Mouse (Mus musculus) gastrocnemius, adult 2 months (tissue): ENCODE data around the gene Mmp17. TPM values are rescaled to one million over a fixed set of nuclear protein-coding genes. Genes with fewer than 3 reads are reported as not detected.
"Not testable (repeated sequence)": the region's sequence is repeated elsewhere in the genome, so short reads cannot be mapped to it uniquely, and the experiment has no call there.

Experiments used
- DNase-seq: peaks from one replicate; pipeline ENCODE4 v3.0.0; 2022
- H3K27ac ChIP-seq: fragments of 200-600 bp; 2 replicates; pipeline ENCODE4 v1.8.1; 2022; ENCODE audit warnings: mild to moderate bottlenecking
- H3K4me3 ChIP-seq: fragments of 200-600 bp; 2 replicates; pipeline ENCODE4 v1.8.1; 2022; ENCODE audit warnings: mild to moderate bottlenecking, moderate library complexity
- CTCF ChIP-seq: fragments of 200-600 bp; IDR thresholded peaks from 2 replicates; pipeline ENCODE4 v1.8.1; 2022; ENCODE audit warnings: antibody characterized with exemption, mild to moderate bottlenecking, moderate library complexity
- intact Hi-C: fragments of 180-260 bp; cut with DNase I; formaldehyde crosslinking; loops from one replicate; pipeline ENCODE4 v1.15.1; 2025
- total RNA-seq, 2 experiments: library from RNA; stranded (reverse); gene quantifications; 2 replicates each; pipeline ENCODE4 v1.2.3; 2021

Gene Mmp17
- total RNA-seq, 2 experiments from 2014 or later = 0.26 to 0.39 TPM

- TF ChIP-seq CTCF = peak; percentile 88
- Histone ChIP-seq H3K4me3 (no peak overlapping the region), H3K27ac (no peak overlapping the region)
- DNase-seq = peak; percentile 74
- intact Hi-C loops = loop anchor here (5.0 kb wide), 1 partner anchor 111 kb away; no protein-coding TSS in a partner anchor
These were observed 27.1 kb downstream of the Mmp17 start for GRCm38 (mm10) chr5:129611060-129611459.

GRCm38 (mm10) chr5:129620600-129620999 lies 36.6 kb downstream of the Mmp17 start:
- intact Hi-C loops, DNase-seq, H3K27ac ChIP-seq, H3K4me3 ChIP-seq: not testable (repeated sequence)
- peak; percentile 38 for TF ChIP-seq CTCF

GRCm38 (mm10) chr5:129621361-129621760 lies 37.4 kb downstream of the Mmp17 start:
- TF ChIP-seq CTCF = no peak
- intact Hi-C loops = no loop called here
- H3K27ac ChIP-seq = no peak overlapping the region
- H3K4me3 ChIP-seq = no peak overlapping the region
- DNase-seq = no peak

- intact Hi-C loops = no loop called here
- no peak overlapping the region for H3K27ac ChIP-seq
- no peak for DNase-seq
- H3K4me3 ChIP-seq = no peak overlapping the region
- no peak for TF ChIP-seq CTCF
These were observed 42.1 kb downstream of the Mmp17 start for GRCm38 (mm10) chr5:129626099-129626498.

- DNase-seq, H3K27ac ChIP-seq, H3K4me3 ChIP-seq, intact Hi-C loops: not testable (repeated sequence)
These were observed 42.6 kb downstream of the Mmp17 start for GRCm38 (mm10) chr5:129626586-129626985.

- intact Hi-C loops, H3K27ac ChIP-seq, DNase-seq, H3K4me3 ChIP-seq: not testable (repeated sequence)
These were observed 48.6 kb downstream of the Mmp17 start for GRCm38 (mm10) chr5:129632270-129633250.

GRCm38 (mm10) chr5:129650858-129651257 lies 66.9 kb downstream of the Mmp17 start:
- TF ChIP-seq CTCF = no peak
- intact Hi-C loops = no loop called here
- Histone ChIP-seq H3K27ac (no peak overlapping the region), H3K4me3 (no peak overlapping the region)
- no peak for DNase-seq

- no peak for DNase-seq
- intact Hi-C loops = no loop called here
- no peak overlapping the region for H3K4me3 ChIP-seq
- H3K27ac ChIP-seq = no peak overlapping the region
- no peak for TF ChIP-seq CTCF
These were observed 73.0 kb downstream of the Mmp17 start for GRCm38 (mm10) chr5:129657016-129657415.

- DNase-seq = no peak
- TF ChIP-seq CTCF = no peak
- Histone ChIP-seq H3K4me3 (no peak overlapping the region), H3K27ac (no peak overlapping the region)
- intact Hi-C loops = no loop called here
These were observed 74.0 kb downstream of the Mmp17 start for GRCm38 (mm10) chr5:129657931-129658330.

Other genes with a start within 250 kb of the Mmp17 start
- 10 to 100 TPM; 24.5 to 26.3 TPM for gene Sfswap, start 82.9 kb upstream of the Mmp17 start, total RNA-seq
- gene Zfp11, start 85.9 kb downstream of the Mmp17 start, total RNA-seq = 1 to 10 TPM; 1.8 to 2.4 TPM
- not detected for gene Sept14, start 124.3 kb downstream of the Mmp17 start, total RNA-seq
- 10 to 100 TPM; 57.6 to 63.1 TPM for gene Mrps17, start 131.3 kb downstream of the Mmp17 start, total RNA-seq
- gene Nipsnap2, start 140.9 kb downstream of the Mmp17 start, total RNA-seq = 100 to 1,000 TPM; 500 to 681 TPM
- 10 to 100 TPM; 13.0 to 15.4 TPM for gene Psph, start 203.3 kb downstream of the Mmp17 start, total RNA-seq